Mouse (Mus musculus): Measurements from ENCODE around the gene Elf1. TPM values are rescaled to one million over a fixed set of nuclear protein-coding genes. Genes with fewer than 3 reads are reported as not detected.
A peak's percentile ranks its signal among the peaks of the same experiment; 100 is the strongest.

The Elf1 gene
- total and polyA plus RNA-seq, 2 experiments from 2014 or later: 3.4 to 6.4 TPM

GRCm38 (mm10) chr14:79537463-79537862, 56.5 kb downstream of the Elf1 start:
- DNase-seq (ENCODE audit: low spot score) (no peak), ATAC-seq (no peak)
- 89% methylated on average over 5 of the region's 5 CpGs for WGBS
- no peaks in the 10 kb centered on the region for H3K36me3 ChIP-seq (ENCODE audit: insufficient read depth, low read length)
- no peak overlapping the region for H3K9ac ChIP-seq (replicated peaks; ENCODE audit: low read length)
- H3K4me3 ChIP-seq (ENCODE audit: low read length): no peak overlapping the region
- H3K9me3 ChIP-seq (ENCODE audit: low read length): no peaks in the 10 kb centered on the region
- no peak overlapping the region for H3K4me2 ChIP-seq (ENCODE audit: low read depth, low read length)
- no peak for TF ChIP-seq CTCF (IDR thresholded peaks at IDR 0.05; ENCODE audit: low read depth)
- no peaks in the 10 kb centered on the region for H3K27me3 ChIP-seq (ENCODE audit: insufficient read depth, low read length)
- no peak overlapping the region for H3K27ac ChIP-seq
- no peaks in the 10 kb centered on the region for H3K4me1 ChIP-seq (ENCODE audit: insufficient read depth, low read length)

GRCm38 (mm10) chr14:79537921-79538320, 56.9 kb downstream of the Elf1 start:
- no peaks in the 10 kb centered on the region for H3K9me3 ChIP-seq (ENCODE audit: low read length)
- no peak overlapping the region for H3K4me2 ChIP-seq (ENCODE audit: low read depth, low read length)
- H3K9ac ChIP-seq (replicated peaks; ENCODE audit: low read length): no peak overlapping the region
- TF ChIP-seq CTCF (IDR thresholded peaks at IDR 0.05; ENCODE audit: low read depth): no peak
- ATAC-seq (no peak), DNase-seq (ENCODE audit: low spot score) (no peak)
- H3K4me3 ChIP-seq (ENCODE audit: low read length): no peak overlapping the region
- no peaks in the 10 kb centered on the region for H3K4me1 ChIP-seq (ENCODE audit: insufficient read depth, low read length)
- no peaks in the 10 kb centered on the region for H3K27me3 ChIP-seq (ENCODE audit: insufficient read depth, low read length)
- no peak overlapping the region for H3K27ac ChIP-seq
- H3K36me3 ChIP-seq (ENCODE audit: insufficient read depth, low read length): no peaks in the 10 kb centered on the region

GRCm38 (mm10) chr14:79541606-79542005, 60.6 kb downstream of the Elf1 start:
- no peak for ATAC-seq
- Histone ChIP-seq H3K4me2 (ENCODE audit: low read depth, low read length) (no peak overlapping the region), H3K9ac (replicated peaks; ENCODE audit: low read length) (no peak overlapping the region), H3K4me1 (ENCODE audit: insufficient read depth, low read length) (no peaks in the 10 kb centered on the region), H3K9me3 (ENCODE audit: low read length) (no peaks in the 10 kb centered on the region), H3K27me3 (ENCODE audit: insufficient read depth, low read length) (no peaks in the 10 kb centered on the region), H3K4me3 (ENCODE audit: low read length) (no peak overlapping the region), H3K36me3 (ENCODE audit: insufficient read depth, low read length) (no peaks in the 10 kb centered on the region), H3K27ac (no peak overlapping the region)
- no peak for TF ChIP-seq CTCF (IDR thresholded peaks at IDR 0.05; ENCODE audit: low read depth)
- DNase-seq (ENCODE audit: low spot score): no peak

- TF ChIP-seq CTCF (IDR thresholded peaks at IDR 0.05; ENCODE audit: low read depth): no peak
- no peak overlapping the region for H3K27ac ChIP-seq
- 73% methylated on average over 7 of the region's 7 CpGs for WGBS
- no peaks in the 10 kb centered on the region for H3K36me3 ChIP-seq (ENCODE audit: insufficient read depth, low read length)
- ATAC-seq (no peak), DNase-seq (ENCODE audit: low spot score) (peak; percentile 5)
- H3K27me3 ChIP-seq (ENCODE audit: insufficient read depth, low read length): no peaks in the 10 kb centered on the region
- no peak overlapping the region for H3K9ac ChIP-seq (replicated peaks; ENCODE audit: low read length)
- no peaks in the 10 kb centered on the region for H3K4me1 ChIP-seq (ENCODE audit: insufficient read depth, low read length)
- no peaks in the 10 kb centered on the region for H3K9me3 ChIP-seq (ENCODE audit: low read length)
- H3K4me2 ChIP-seq (ENCODE audit: low read depth, low read length): no peak overlapping the region
- no peak overlapping the region for H3K4me3 ChIP-seq (ENCODE audit: low read length)
Measured at GRCm38 (mm10) chr14:79549343-79549742, 68.3 kb downstream of the Elf1 start.

GRCm38 (mm10) chr14:79551929-79552328, 70.9 kb downstream of the Elf1 start:
- no peak for TF ChIP-seq CTCF (IDR thresholded peaks at IDR 0.05; ENCODE audit: low read depth)
- Histone ChIP-seq H3K9ac (replicated peaks; ENCODE audit: low read length) (no peak overlapping the region), H3K4me2 (ENCODE audit: low read depth, low read length) (no peak overlapping the region), H3K27me3 (ENCODE audit: insufficient read depth, low read length) (no peaks in the 10 kb centered on the region), H3K4me1 (ENCODE audit: insufficient read depth, low read length) (no peaks in the 10 kb centered on the region), H3K36me3 (ENCODE audit: insufficient read depth, low read length) (no peaks in the 10 kb centered on the region), H3K9me3 (ENCODE audit: low read length) (no peaks in the 10 kb centered on the region), H3K27ac (no peak overlapping the region), H3K4me3 (ENCODE audit: low read length) (no peak overlapping the region)
- ATAC-seq: no peak
- 94% methylated on average over 2 of the region's 2 CpGs for WGBS
- DNase-seq (ENCODE audit: low spot score): no peak

GRCm38 (mm10) chr14:79552854-79553253, 71.9 kb downstream of the Elf1 start:
- H3K36me3 ChIP-seq (ENCODE audit: insufficient read depth, low read length): no peaks in the 10 kb centered on the region
- no peak overlapping the region for H3K4me2 ChIP-seq (ENCODE audit: low read depth, low read length)
- H3K9me3 ChIP-seq (ENCODE audit: low read length): no peaks in the 10 kb centered on the region
- H3K27me3 ChIP-seq (ENCODE audit: insufficient read depth, low read length): no peaks in the 10 kb centered on the region
- no peaks in the 10 kb centered on the region for H3K4me1 ChIP-seq (ENCODE audit: insufficient read depth, low read length)
- no peak overlapping the region for H3K27ac ChIP-seq
- no peak overlapping the region for H3K9ac ChIP-seq (replicated peaks; ENCODE audit: low read length)
- no peak overlapping the region for H3K4me3 ChIP-seq (ENCODE audit: low read length)
- WGBS: 89% methylated on average over 1 of the region's 1 CpGs
- ATAC-seq (no peak), DNase-seq (ENCODE audit: low spot score) (no peak)
- no peak for TF ChIP-seq CTCF (IDR thresholded peaks at IDR 0.05; ENCODE audit: low read depth)

- ATAC-seq: no peak
- TF ChIP-seq CTCF (IDR thresholded peaks at IDR 0.05; ENCODE audit: low read depth): no peak
- Histone ChIP-seq H3K9ac (replicated peaks; ENCODE audit: low read length) (no peak overlapping the region), H3K4me3 (ENCODE audit: low read length) (no peak overlapping the region), H3K27me3 (ENCODE audit: insufficient read depth, low read length) (no peaks in the 10 kb centered on the region), H3K9me3 (ENCODE audit: low read length) (no peaks in the 10 kb centered on the region), H3K4me1 (ENCODE audit: insufficient read depth, low read length) (no peaks in the 10 kb centered on the region), H3K4me2 (ENCODE audit: low read depth, low read length) (no peak overlapping the region), H3K27ac (no peak overlapping the region), H3K36me3 (ENCODE audit: insufficient read depth, low read length) (no peaks in the 10 kb centered on the region)
- WGBS: 90% methylated on average over 1 of the region's 1 CpGs
- DNase-seq (ENCODE audit: low spot score): no peak
Measured at GRCm38 (mm10) chr14:79557796-79558195, 76.8 kb downstream of the Elf1 start.

Measured in hindbrain, postnatal 0 days (tissue).